Mouse (Mus musculus): Measurements from ENCODE around the gene Tmem132d. TPM values are rescaled to one million over a fixed set of nuclear protein-coding genes. Genes with fewer than 3 reads are reported as not detected.

The Tmem132d gene
- polyA plus RNA-seq, 1 experiment from 2014 or later: 0.59 TPM

GRCm38 (mm10) chr5:128122656-128123055 lies 310.2 kb downstream of the Tmem132d start:
- no peak for ATAC-seq (ENCODE audit: low FRiP score, low read depth)
- no peak overlapping the region for H3K9ac ChIP-seq
- no peak overlapping the region for H3K4me2 ChIP-seq (replicated peaks)
- no peak overlapping the region for H3K4me3 ChIP-seq
- no peak overlapping the region for H3K27ac ChIP-seq
- 73% methylated on average over 3 of the region's 3 CpGs for WGBS
- H3K9me3 ChIP-seq: no peaks in the 10 kb centered on the region
- no peaks in the 10 kb centered on the region for H3K4me1 ChIP-seq
- H3K27me3 ChIP-seq: no peaks in the 10 kb centered on the region
- no peaks in the 10 kb centered on the region for H3K36me3 ChIP-seq

GRCm38 (mm10) chr5:128119171-128119570 lies 313.7 kb downstream of the Tmem132d start:
- H3K36me3 ChIP-seq: no peaks in the 10 kb centered on the region
- H3K4me1 ChIP-seq: no peaks in the 10 kb centered on the region
- WGBS: 45% methylated on average over 3 of the region's 3 CpGs
- ATAC-seq (ENCODE audit: low FRiP score, low read depth): no peak
- no peaks in the 10 kb centered on the region for H3K27me3 ChIP-seq
- H3K9me3 ChIP-seq: no peaks in the 10 kb centered on the region
- no peak overlapping the region for H3K9ac ChIP-seq
- no peak overlapping the region for H3K4me3 ChIP-seq
- H3K27ac ChIP-seq: no peak overlapping the region
- H3K4me2 ChIP-seq (replicated peaks): no peak overlapping the region

- no peak overlapping the region for H3K9ac ChIP-seq
- ATAC-seq (ENCODE audit: low FRiP score, low read depth): no peak
- no peaks in the 10 kb centered on the region for H3K27me3 ChIP-seq
- peaks cover 7% of the 10 kb centered on the region; the same call in 1 of the 2 replicates for H3K9me3 ChIP-seq
- H3K36me3 ChIP-seq: no peaks in the 10 kb centered on the region
- H3K4me3 ChIP-seq: no peak overlapping the region
- no peak overlapping the region for H3K27ac ChIP-seq
- H3K4me1 ChIP-seq: no peaks in the 10 kb centered on the region
- 84% methylated on average over 8 of the region's 8 CpGs for WGBS
- no peak overlapping the region for H3K4me2 ChIP-seq (replicated peaks)
Observed at GRCm38 (mm10) chr5:128113107-128113506, 319.8 kb downstream of the Tmem132d start.

GRCm38 (mm10) chr5:128112518-128112917 lies 320.4 kb downstream of the Tmem132d start:
- H3K4me2 ChIP-seq (replicated peaks): no peak overlapping the region
- no peak overlapping the region for H3K9ac ChIP-seq
- ATAC-seq (ENCODE audit: low FRiP score, low read depth): no peak
- no peaks in the 10 kb centered on the region for H3K4me1 ChIP-seq
- H3K36me3 ChIP-seq: no peaks in the 10 kb centered on the region
- WGBS: 92% methylated on average over 3 of the region's 3 CpGs
- no peak overlapping the region for H3K27ac ChIP-seq
- peaks cover 7% of the 10 kb centered on the region; the same call in 1 of the 2 replicates for H3K9me3 ChIP-seq
- H3K27me3 ChIP-seq: no peaks in the 10 kb centered on the region
- H3K4me3 ChIP-seq: no peak overlapping the region

- Histone ChIP-seq H3K9ac (no peak overlapping the region), H3K4me2 (replicated peaks) (no peak overlapping the region), H3K4me3 (no peak overlapping the region), H3K9me3 (peaks cover 7% of the 10 kb centered on the region; the same call in 1 of the 2 replicates), H3K4me1 (no peaks in the 10 kb centered on the region), H3K36me3 (no peaks in the 10 kb centered on the region), H3K27me3 (no peaks in the 10 kb centered on the region), H3K27ac (no peak overlapping the region)
- 76% methylated on average over 5 of the region's 5 CpGs for WGBS
- ATAC-seq (ENCODE audit: low FRiP score, low read depth): no peak
Observed at GRCm38 (mm10) chr5:128111664-128112063, 321.2 kb downstream of the Tmem132d start.

GRCm38 (mm10) chr5:128102556-128102955 lies 330.3 kb downstream of the Tmem132d start:
- Histone ChIP-seq H3K9ac (no peak overlapping the region), H3K36me3 (no peaks in the 10 kb centered on the region), H3K4me3 (no peak overlapping the region), H3K9me3 (peaks cover 6% of the 10 kb centered on the region; the same call in 1 of the 2 replicates), H3K27ac (no peak overlapping the region), H3K4me1 (no peaks in the 10 kb centered on the region), H3K4me2 (replicated peaks) (no peak overlapping the region), H3K27me3 (no peaks in the 10 kb centered on the region)
- WGBS: 30% methylated on average over 8 of the region's 8 CpGs
- ATAC-seq (ENCODE audit: low FRiP score, low read depth): no peak

GRCm38 (mm10) chr5:128100331-128100730 lies 332.5 kb downstream of the Tmem132d start:
- Histone ChIP-seq H3K4me3 (no peak overlapping the region), H3K36me3 (no peaks in the 10 kb centered on the region), H3K4me1 (no peaks in the 10 kb centered on the region), H3K27me3 (no peaks in the 10 kb centered on the region), H3K4me2 (replicated peaks) (no peak overlapping the region), H3K27ac (no peak overlapping the region), H3K9me3 (peaks cover 6% of the 10 kb centered on the region; the same call in 1 of the 2 replicates), H3K9ac (no peak overlapping the region)
- no peak for ATAC-seq (ENCODE audit: low FRiP score, low read depth)
- 91% methylated on average over 5 of the region's 5 CpGs for WGBS

- ATAC-seq (ENCODE audit: low FRiP score, low read depth): no peak
- Histone ChIP-seq H3K4me2 (replicated peaks) (no peak overlapping the region), H3K4me3 (no peak overlapping the region), H3K27ac (no peak overlapping the region), H3K36me3 (no peaks in the 10 kb centered on the region), H3K9me3 (peaks cover 6% of the 10 kb centered on the region; the same call in 1 of the 2 replicates), H3K9ac (no peak overlapping the region), H3K27me3 (no peaks in the 10 kb centered on the region), H3K4me1 (no peaks in the 10 kb centered on the region)
- 81% methylated on average over 2 of the region's 2 CpGs for WGBS
Observed at GRCm38 (mm10) chr5:128099439-128099838, 333.4 kb downstream of the Tmem132d start.

GRCm38 (mm10) chr5:128090578-128090977 lies 342.3 kb downstream of the Tmem132d start:
- no peak overlapping the region for H3K4me3 ChIP-seq
- no peak overlapping the region for H3K9ac ChIP-seq
- H3K9me3 ChIP-seq: no peaks in the 10 kb centered on the region
- H3K36me3 ChIP-seq: no peaks in the 10 kb centered on the region
- no peak overlapping the region for H3K27ac ChIP-seq
- no peak for ATAC-seq (ENCODE audit: low FRiP score, low read depth)
- whole genome bisulfite sequencing: 84% methylated on average over 5 of the region's 5 CpGs
- H3K4me1 ChIP-seq: no peaks in the 10 kb centered on the region
- no peak overlapping the region for H3K4me2 ChIP-seq (replicated peaks)
- H3K27me3 ChIP-seq: no peaks in the 10 kb centered on the region

- no peak overlapping the region for H3K27ac ChIP-seq
- no peak for ATAC-seq (ENCODE audit: low FRiP score, low read depth)
- 25% methylated on average over 5 of the region's 5 CpGs for WGBS
- no peak overlapping the region for H3K9ac ChIP-seq
- no peaks in the 10 kb centered on the region for H3K4me1 ChIP-seq
- H3K4me3 ChIP-seq: no peak overlapping the region
- H3K27me3 ChIP-seq: no peaks in the 10 kb centered on the region
- H3K4me2 ChIP-seq (replicated peaks): no peak overlapping the region
- H3K9me3 ChIP-seq: no peaks in the 10 kb centered on the region
- H3K36me3 ChIP-seq: no peaks in the 10 kb centered on the region
Observed at GRCm38 (mm10) chr5:128075456-128075855, 357.4 kb downstream of the Tmem132d start.

- Histone ChIP-seq H3K9ac (no peak overlapping the region), H3K27ac (no peak overlapping the region), H3K4me3 (no peak overlapping the region), H3K36me3 (no peaks in the 10 kb centered on the region), H3K4me1 (no peaks in the 10 kb centered on the region), H3K4me2 (replicated peaks) (no peak overlapping the region), H3K9me3 (no peaks in the 10 kb centered on the region), H3K27me3 (no peaks in the 10 kb centered on the region)
- no peak for ATAC-seq (ENCODE audit: low FRiP score, low read depth)
- WGBS: 82% methylated on average over 2 of the region's 2 CpGs
Observed at GRCm38 (mm10) chr5:128072616-128073015, 360.3 kb downstream of the Tmem132d start.

- no peaks in the 10 kb centered on the region for H3K36me3 ChIP-seq
- no peak overlapping the region for H3K27ac ChIP-seq
- no peaks in the 10 kb centered on the region for H3K27me3 ChIP-seq
- H3K4me1 ChIP-seq: no peaks in the 10 kb centered on the region
- H3K4me2 ChIP-seq (replicated peaks): no peak overlapping the region
- H3K9ac ChIP-seq: no peak overlapping the region
- H3K4me3 ChIP-seq: no peak overlapping the region
- ATAC-seq (ENCODE audit: low FRiP score, low read depth): no peak
- 87% methylated on average over 9 of the region's 9 CpGs for WGBS
- H3K9me3 ChIP-seq: peaks cover 4% of the 10 kb centered on the region; the same call in 1 of the 2 replicates
Observed at GRCm38 (mm10) chr5:128041781-128042180, 391.1 kb downstream of the Tmem132d start.

GRCm38 (mm10) chr5:128040036-128040435 lies 392.8 kb downstream of the Tmem132d start:
- no peaks in the 10 kb centered on the region for H3K4me1 ChIP-seq
- no peak overlapping the region for H3K27ac ChIP-seq
- no peaks in the 10 kb centered on the region for H3K36me3 ChIP-seq
- H3K9me3 ChIP-seq: no peaks in the 10 kb centered on the region
- no peak overlapping the region for H3K4me3 ChIP-seq
- no peak for ATAC-seq (ENCODE audit: low FRiP score, low read depth)
- no peak overlapping the region for H3K4me2 ChIP-seq (replicated peaks)
- no peaks in the 10 kb centered on the region for H3K27me3 ChIP-seq
- no peak overlapping the region for H3K9ac ChIP-seq
- 83% methylated on average over 6 of the region's 6 CpGs for WGBS

All from limb, embryonic 13.5 days (tissue).